Mouse (Mus musculus) gastrocnemius, postnatal 36 days (tissue): ENCODE results near the gene Vmn2r84. TPM values are rescaled to one million over a fixed set of nuclear protein-coding genes. Genes with fewer than 3 reads are reported as not detected.
"Not testable (repeated sequence)": the region's sequence is repeated elsewhere in the genome, so short reads cannot be mapped to it uniquely, and the experiment has no call there.

ENCODE experiments used
- DNase-seq, 2 experiments: peaks; one replicate each; pipeline ENCODE4 v3.0.0; 2022
- intact Hi-C: fragments of 180-260 bp; cut with DNase I; formaldehyde crosslinking; loops from one replicate; pipeline ENCODE4 v1.15.1; 2025
- long read RNA-seq, 2 experiments: library from polyadenylated mRNA; stranded (forward); transcript quantifications; one replicate each; pipeline ENCODE4 v2.0.0; 2021
- total RNA-seq, 2 experiments: library from RNA; stranded (reverse); gene quantifications; 2 replicates each; pipeline ENCODE4 v1.2.3; 2021

Gene Vmn2r84
- total RNA-seq, result not detected
- long read RNA-seq, experiment 1, result 0 reads
- long read RNA-seq, experiment 2, result 0 reads

- intact Hi-C loops, result no loop called here
- DNase-seq, result no peak
Measured at GRCm38 (mm10) chr10:130394232-130394631, at the start of gene Vmn2r84. Gene Vmn2r84, minus strand, starts transcription at chr10:130394332.

GRCm38 (mm10) chr10:130434185-130434898, 40.2 kb upstream of the Vmn2r84 start:
- intact Hi-C loops, DNase-seq: not testable (repeated sequence)

- DNase-seq, intact Hi-C loops: not testable (repeated sequence)
Measured at GRCm38 (mm10) chr10:130429603-130430002, 35.5 kb upstream of the Vmn2r84 start, which contains the start of gene Vmn2r85. Gene Vmn2r85, minus strand, starts transcription at chr10:130429703.

GRCm38 (mm10) chr10:130422368-130422767, 28.2 kb upstream of the Vmn2r84 start:
- intact Hi-C loops, DNase-seq: not testable (repeated sequence)

- no peak for DNase-seq
- intact Hi-C loops, result no loop called here
Measured at GRCm38 (mm10) chr10:130420401-130420800, 26.3 kb upstream of the Vmn2r84 start.

- DNase-seq, intact Hi-C loops: not testable (repeated sequence)
Measured at GRCm38 (mm10) chr10:130419954-130420353, 25.8 kb upstream of the Vmn2r84 start.

GRCm38 (mm10) chr10:130416352-130416751, 22.2 kb upstream of the Vmn2r84 start:
- DNase-seq, intact Hi-C loops: not testable (repeated sequence)

GRCm38 (mm10) chr10:130412167-130412698, 18.1 kb upstream of the Vmn2r84 start:
- intact Hi-C loops, DNase-seq: not testable (repeated sequence)

- intact Hi-C loops, result no loop called here
- no peak for DNase-seq
Measured at GRCm38 (mm10) chr10:130375145-130375544, 19.0 kb downstream of the Vmn2r84 start.

- intact Hi-C loops, result no loop called here
- DNase-seq, result no peak
Measured at GRCm38 (mm10) chr10:130372491-130373173, 21.5 kb downstream of the Vmn2r84 start.

- no peak for DNase-seq
- intact Hi-C loops, result no loop called here
Measured at GRCm38 (mm10) chr10:130371644-130372043, 22.5 kb downstream of the Vmn2r84 start.

GRCm38 (mm10) chr10:130370005-130370682, 24.0 kb downstream of the Vmn2r84 start:
- DNase-seq, result no peak
- intact Hi-C loops, result no loop called here

- intact Hi-C loops, result no loop called here
- DNase-seq, result no peak
Measured at GRCm38 (mm10) chr10:130368384-130368783, 25.7 kb downstream of the Vmn2r84 start.

- intact Hi-C loops, result no loop called here
- no peak for DNase-seq
Measured at GRCm38 (mm10) chr10:130364766-130365165, 29.4 kb downstream of the Vmn2r84 start.

GRCm38 (mm10) chr10:130363438-130364164, 30.5 kb downstream of the Vmn2r84 start:
- intact Hi-C loops, result no loop called here
- no peak for DNase-seq

GRCm38 (mm10) chr10:130344056-130344455, 50.1 kb downstream of the Vmn2r84 start:
- DNase-seq, result no peak
- intact Hi-C loops, result no loop called here

GRCm38 (mm10) chr10:130340050-130340449, 54.1 kb downstream of the Vmn2r84 start:
- intact Hi-C loops, DNase-seq: not testable (repeated sequence)

GRCm38 (mm10) chr10:130337581-130337980, 56.6 kb downstream of the Vmn2r84 start:
- no peak for DNase-seq
- intact Hi-C loops, result no loop called here

- DNase-seq, result no peak
- intact Hi-C loops, result no loop called here
Measured at GRCm38 (mm10) chr10:130336385-130336784, 57.7 kb downstream of the Vmn2r84 start.

GRCm38 (mm10) chr10:130330711-130331110, 63.4 kb downstream of the Vmn2r84 start:
- no peak for DNase-seq
- intact Hi-C loops, result no loop called here
